In genomic region chr9:99140063-99140882, GRCm38 (mm10) we compare ENCODE assay signal across 7 mouse cellular contexts. TPM values are rescaled to one million over a fixed set of nuclear protein-coding genes. Genes with fewer than 3 reads are reported as not detected.
A peak's percentile ranks its signal among the peaks of the same experiment; 100 is the strongest.
DNase-seq lines count a peak whose midpoint lies in the region; ATAC-seq and TF ChIP-seq lines count a peak whose summit lies in the region.

Gene Pik3cb (minus strand): TSS chr9:99140621.

- ATAC-seq in embryonic facial prominence, embryonic 11.5 days (replicated peaks; ENCODE audit: insufficient number of reproducible peaks, low FRiP score, low TSS enrichment, low read depth): peak; percentile 97
- ATAC-seq in limb, embryonic 12.5 days (ENCODE audit: insufficient number of reproducible peaks, insufficient read depth, low FRiP score, low TSS enrichment, low read depth): peak; percentile 92
- peak; percentile 97 for ATAC-seq in midbrain, embryonic 15.5 days (replicated peaks)

- no peaks in the 10 kb centered on the region for H3K4me1 ChIP-seq in embryonic facial prominence, embryonic 11.5 days (ENCODE audit: control insufficient read depth, insufficient read depth, low read length)
- H3K4me1 ChIP-seq in kidney, adult 2 months (ENCODE audit: control insufficient read depth, insufficient read depth, low read length): peaks cover 6% of the 10 kb centered on the region; the same call in 1 of the 2 replicates
- peaks cover 6% of the 10 kb centered on the region; the same call in 1 of the 2 replicates for H3K4me1 ChIP-seq in limb, embryonic 12.5 days (replicated peaks)
- peaks cover 20% of the 10 kb centered on the region for H3K4me1 ChIP-seq in midbrain, embryonic 15.5 days
- no peaks in the 10 kb centered on the region for H3K4me1 ChIP-seq in spleen, adult 2 months (ENCODE audit: control insufficient read depth, insufficient read depth, insufficient read length)

- H3K4me2 ChIP-seq in embryonic facial prominence, embryonic 11.5 days (ENCODE audit: low read depth, low read length): peak within 1 kb of the TSS; percentile 81
- peak within 1 kb of the TSS; percentile 79 for H3K4me2 ChIP-seq in limb, embryonic 12.5 days
- peak within 1 kb of the TSS; percentile 60 for H3K4me2 ChIP-seq in midbrain, embryonic 15.5 days

- peak within 1 kb of the TSS; percentile 41; the same call in 1 of the 2 replicates for H3K27ac ChIP-seq in embryonic facial prominence, embryonic 11.5 days (replicated peaks; ENCODE audit: low read depth, low read length)
- H3K27ac ChIP-seq in kidney, adult 2 months (ENCODE audit: insufficient read depth, low read depth, low read length): peak within 1 kb of the TSS; percentile 69
- peak within 1 kb of the TSS; percentile 45 for H3K27ac ChIP-seq in limb, embryonic 12.5 days
- H3K27ac ChIP-seq in midbrain, embryonic 15.5 days: peak within 1 kb of the TSS; percentile 97
- peak within 1 kb of the TSS; percentile 74 for H3K27ac ChIP-seq in spleen, adult 2 months (ENCODE audit: insufficient read depth, low read length)

- DNase-seq in adrenal gland, postnatal 14 days: peak; percentile 100
- DNase-seq in embryonic facial prominence, embryonic 11.5 days (ENCODE audit: low spot score): peak; percentile 95
- peak; percentile 97 to 99 for DNase-seq in heart, adult 18-20 months
- DNase-seq in kidney, adult 2 months: peak; percentile 98
- peak; percentile 67 to 96 for DNase-seq in spleen, adult 2 months (ENCODE audit: low read depth in 1 of 2, low spot score in 2 of 2)

- H3K27me3 ChIP-seq in embryonic facial prominence, embryonic 11.5 days (ENCODE audit: control insufficient read depth, insufficient read depth, low read length): no peaks in the 10 kb centered on the region
- no peaks in the 10 kb centered on the region for H3K27me3 ChIP-seq in kidney, adult 2 months (replicated peaks; ENCODE audit: control insufficient read depth, insufficient read depth, low read length)
- H3K27me3 ChIP-seq in limb, embryonic 12.5 days: peaks cover 23% of the 10 kb centered on the region
- no peaks in the 10 kb centered on the region for H3K27me3 ChIP-seq in midbrain, embryonic 15.5 days (replicated peaks)
- peaks cover 10% of the 10 kb centered on the region for H3K27me3 ChIP-seq in spleen, adult 2 months (ENCODE audit: control insufficient read depth, insufficient read depth, low read length)

- H3K4me3 ChIP-seq in embryonic facial prominence, embryonic 11.5 days (ENCODE audit: low read depth, low read length): peak within 1 kb of the TSS; percentile 84
- H3K4me3 ChIP-seq in kidney, adult 2 months (ENCODE audit: insufficient read depth, low read depth, low read length): peak within 1 kb of the TSS; percentile 91
- H3K4me3 ChIP-seq in limb, embryonic 12.5 days (replicated peaks): peak within 1 kb of the TSS; percentile 79
- peak within 1 kb of the TSS; percentile 90 for H3K4me3 ChIP-seq in midbrain, embryonic 15.5 days
- H3K4me3 ChIP-seq in spleen, adult 2 months (ENCODE audit: extremely low read depth, insufficient read depth, insufficient read length): peak within 1 kb of the TSS; percentile 86

- H3K36me3 ChIP-seq in embryonic facial prominence, embryonic 11.5 days (replicated peaks; ENCODE audit: control insufficient read depth, insufficient read depth, low read depth, low read length): no peaks in the 10 kb centered on the region
- H3K36me3 ChIP-seq in kidney, adult 2 months (ENCODE audit: control insufficient read depth, insufficient read depth, low read length): no peaks in the 10 kb centered on the region
- H3K36me3 ChIP-seq in limb, embryonic 12.5 days: no peaks in the 10 kb centered on the region
- no peaks in the 10 kb centered on the region for H3K36me3 ChIP-seq in midbrain, embryonic 15.5 days (replicated peaks)
- no peaks in the 10 kb centered on the region for H3K36me3 ChIP-seq in spleen, adult 2 months (ENCODE audit: control insufficient read depth, insufficient read depth, low read length)

- TF ChIP-seq POLR2A in kidney, adult 2 months (IDR thresholded peaks at IDR 0.05; ENCODE audit: low read depth, low read length): peak; percentile 63
- peak; percentile 16 for TF ChIP-seq POLR2A in spleen, adult 2 months (IDR thresholded peaks at IDR 0.05; ENCODE audit: low read depth, low read length)

- H3K9ac ChIP-seq in embryonic facial prominence, embryonic 11.5 days (replicated peaks; ENCODE audit: low read length): peak within 1 kb of the TSS; percentile 78
- peak within 1 kb of the TSS; percentile 75 for H3K9ac ChIP-seq in limb, embryonic 12.5 days (replicated peaks)
- H3K9ac ChIP-seq in midbrain, embryonic 15.5 days: peak within 1 kb of the TSS; percentile 89

- WGBS in embryonic facial prominence, embryonic 11.5 days: under 1% methylated on average over 55 of the region's 77 CpGs
- under 1% methylated on average over 77 of the region's 77 CpGs for WGBS in kidney, adult 2 months
- under 1% methylated on average over 68 of the region's 77 CpGs for WGBS in limb, embryonic 12.5 days
- under 1% methylated on average over 72 of the region's 77 CpGs for WGBS in midbrain, embryonic 15.5 days
- WGBS in spleen, adult 2 months: 1% methylated on average over 59 of the region's 77 CpGs

- TF ChIP-seq CTCF in kidney, adult 2 months (conservative IDR thresholded peaks at IDR 0.05; ENCODE audit: insufficient read depth, insufficient read length, low read depth, low read length): no peak
- TF ChIP-seq CTCF in spleen, adult 2 months (IDR thresholded peaks at IDR 0.05; ENCODE audit: extremely low read depth, insufficient read depth, insufficient read length, insufficient replicate concordance): no peak

- H3K9me3 ChIP-seq in embryonic facial prominence, embryonic 11.5 days (replicated peaks; ENCODE audit: control insufficient read depth, low read length): no peaks in the 10 kb centered on the region
- no peaks in the 10 kb centered on the region for H3K9me3 ChIP-seq in limb, embryonic 12.5 days
- H3K9me3 ChIP-seq in midbrain, embryonic 15.5 days: no peaks in the 10 kb centered on the region

RNA-seq across cellular contexts. Expression of gene Pik3cb, which starts in this region (rescaled TPM):
- 12.1 and 12.2 TPM in 2 replicates for total RNA-seq in adrenal gland, postnatal 14 days (2021)
- polyA plus RNA-seq in embryonic facial prominence, embryonic 11.5 days (2014; fragmentation: Nextera tagmentation; extraction: Ambion mirVana): 0.90 and 1.2 TPM in 2 replicates
- total RNA-seq in heart, adult 18-20 months (2021): 10 to 100 TPM in 1 of 2 experiments, 1 to 10 TPM in 1; 9.4 to 10.7 TPM
- 7.3 and 7.4 TPM in 2 replicates for polyA plus RNA-seq in kidney, adult 2 months (2012; rRNA removed)
- 1.3 and 1.4 TPM in 2 replicates for polyA plus RNA-seq in limb, embryonic 12.5 days (2016; fragmentation: Nextera tagmentation; extraction: Ambion mirVana)
- polyA plus RNA-seq in midbrain, embryonic 15.5 days (2015; fragmentation: Nextera tagmentation; extraction: Ambion mirVana): 2.3 and 4.4 TPM in 2 replicates
- 2.9 TPM in 2 replicates for polyA plus RNA-seq in spleen, adult 2 months (2012; rRNA removed)

Comparison
In these comparisons a context has a peak if more than half of its experiments do, and no peak if none do; other contexts are left out.
1. Peak in every context shown above with its lines: DNase-seq, ATAC-seq, H3K4me3 ChIP-seq and H3K27ac ChIP-seq.
2. H3K27ac ChIP-seq: peak in every context shown above with its lines; median percentile 97 in midbrain, embryonic 15.5 days; 74 in spleen, adult 2 months; 69 in kidney, adult 2 months; 45 in limb, embryonic 12.5 days; 41 in embryonic facial prominence, embryonic 11.5 days.